Mouse (Mus musculus): ENCODE measurements around the gene Crybg2.

The Crybg2 gene

DNA sequence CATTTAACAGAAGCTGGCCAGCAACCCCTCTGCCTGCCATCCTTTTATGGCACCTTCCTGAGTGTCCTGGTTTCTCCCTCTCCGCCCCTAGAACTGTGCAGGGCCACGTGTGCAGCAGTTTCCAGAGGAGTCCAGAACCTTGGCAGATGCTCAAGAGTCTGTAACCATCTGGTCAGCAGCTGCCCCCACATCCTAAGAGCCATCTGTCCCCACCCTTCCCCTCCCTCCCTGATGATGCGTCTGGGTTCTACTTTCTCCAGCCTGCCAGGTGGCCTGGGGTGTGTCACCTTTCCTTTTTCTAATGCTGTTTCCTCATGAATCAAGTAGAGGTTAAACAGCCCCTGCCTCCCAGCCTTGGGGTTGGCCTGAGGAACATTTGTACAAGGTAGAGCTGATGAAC lies 61.7 kb downstream of the Crybg2 start:
- DNase-seq = no peak

DNA sequence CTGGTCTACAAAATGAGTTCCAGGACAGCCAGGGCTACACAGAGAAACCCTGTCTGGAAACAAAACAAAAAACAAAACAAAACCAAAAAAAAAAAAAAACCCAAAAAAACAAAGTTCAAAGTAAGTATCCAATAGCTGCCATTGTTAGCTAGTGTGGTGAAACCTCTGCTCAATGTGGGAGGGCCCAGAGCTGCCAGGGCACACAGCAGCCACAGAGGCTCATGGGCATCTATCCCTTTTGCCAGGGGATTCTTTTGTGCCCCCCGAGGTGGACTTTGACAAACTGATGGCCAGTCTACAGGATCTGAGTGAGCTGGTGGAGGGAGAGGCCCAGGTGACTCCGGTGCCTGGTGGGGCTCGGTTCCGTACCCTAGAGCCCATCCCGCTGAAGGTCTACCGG lies 62.5 kb downstream of the Crybg2 start:
- DNase-seq = no peak

DNA sequence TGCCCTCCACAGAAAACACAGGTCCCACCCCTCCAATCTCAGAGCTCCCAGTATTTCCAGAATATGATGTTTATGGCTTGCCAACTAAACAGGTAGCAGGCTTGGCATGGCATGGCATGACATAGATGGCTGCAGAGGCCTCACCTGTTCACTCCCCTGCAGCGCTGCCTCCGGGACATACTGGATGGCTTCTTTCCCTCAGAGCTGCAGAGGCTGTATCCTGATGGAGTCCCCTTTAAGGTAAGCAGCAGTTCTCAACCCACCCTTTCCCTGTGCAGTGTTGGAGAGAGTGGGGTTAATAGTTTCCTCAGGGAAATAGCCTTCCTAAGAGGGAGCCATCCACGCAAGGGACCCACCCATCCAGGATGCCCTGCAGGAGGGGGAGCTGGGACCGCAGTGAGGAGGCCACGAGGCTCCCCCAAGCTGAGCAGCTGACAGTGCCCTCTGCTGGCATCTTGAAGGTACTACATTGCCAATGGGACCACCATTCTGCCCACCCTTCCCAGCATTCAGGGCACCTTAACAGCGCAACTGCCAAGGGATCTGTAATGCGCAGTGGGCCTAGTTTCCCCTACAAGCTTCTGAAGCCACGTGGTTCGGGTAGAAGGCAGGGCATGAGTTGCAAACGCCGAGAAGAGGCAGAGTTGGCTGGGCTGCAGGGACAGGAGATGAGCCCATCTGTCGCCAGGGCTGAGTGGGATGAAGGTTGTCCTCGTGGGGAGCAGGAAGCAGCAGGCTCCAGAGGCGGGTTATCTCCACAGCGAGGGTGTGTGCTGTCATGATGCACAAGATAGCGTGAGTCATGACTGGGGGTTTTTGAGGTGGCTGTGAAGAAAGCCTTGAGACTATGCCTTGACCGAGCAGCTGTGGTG lies 63.3 kb downstream of the Crybg2 start:
- DNase-seq = peak; percentile 56 to 69

DNA sequence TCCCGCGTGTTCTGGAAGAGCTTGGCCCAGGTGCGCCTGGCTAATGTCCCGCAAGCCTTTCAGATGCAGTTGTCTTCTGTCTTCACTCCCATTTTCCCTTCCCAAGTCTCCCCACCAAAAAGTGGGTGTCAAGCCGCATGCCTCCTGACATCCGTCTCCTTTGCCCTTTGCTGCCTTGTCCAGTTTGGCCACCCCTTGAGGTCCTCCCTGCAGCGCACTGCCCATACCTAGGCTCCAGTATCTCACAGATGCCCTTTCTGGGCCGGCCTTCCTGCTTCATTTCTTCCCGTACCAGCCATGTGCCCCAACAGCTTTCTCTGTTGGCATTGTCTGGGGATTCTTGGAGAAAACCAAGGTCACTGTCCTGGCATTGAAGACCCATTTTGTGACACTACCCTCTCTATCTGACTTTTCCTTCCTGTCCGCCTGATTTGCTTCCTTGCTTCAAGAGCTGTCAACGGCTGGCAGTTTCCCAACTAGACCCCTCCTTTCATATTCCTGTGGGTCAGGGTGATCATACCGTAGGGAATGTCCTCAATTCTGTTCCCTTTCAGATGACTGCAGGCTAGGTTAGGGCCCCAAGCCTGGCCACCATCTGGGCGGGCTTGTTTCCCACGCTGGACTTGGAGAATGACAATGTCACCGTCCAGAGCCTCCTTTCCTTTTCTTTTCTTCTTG lies 64.9 kb downstream of the Crybg2 start:
- no peak for DNase-seq

DNA sequence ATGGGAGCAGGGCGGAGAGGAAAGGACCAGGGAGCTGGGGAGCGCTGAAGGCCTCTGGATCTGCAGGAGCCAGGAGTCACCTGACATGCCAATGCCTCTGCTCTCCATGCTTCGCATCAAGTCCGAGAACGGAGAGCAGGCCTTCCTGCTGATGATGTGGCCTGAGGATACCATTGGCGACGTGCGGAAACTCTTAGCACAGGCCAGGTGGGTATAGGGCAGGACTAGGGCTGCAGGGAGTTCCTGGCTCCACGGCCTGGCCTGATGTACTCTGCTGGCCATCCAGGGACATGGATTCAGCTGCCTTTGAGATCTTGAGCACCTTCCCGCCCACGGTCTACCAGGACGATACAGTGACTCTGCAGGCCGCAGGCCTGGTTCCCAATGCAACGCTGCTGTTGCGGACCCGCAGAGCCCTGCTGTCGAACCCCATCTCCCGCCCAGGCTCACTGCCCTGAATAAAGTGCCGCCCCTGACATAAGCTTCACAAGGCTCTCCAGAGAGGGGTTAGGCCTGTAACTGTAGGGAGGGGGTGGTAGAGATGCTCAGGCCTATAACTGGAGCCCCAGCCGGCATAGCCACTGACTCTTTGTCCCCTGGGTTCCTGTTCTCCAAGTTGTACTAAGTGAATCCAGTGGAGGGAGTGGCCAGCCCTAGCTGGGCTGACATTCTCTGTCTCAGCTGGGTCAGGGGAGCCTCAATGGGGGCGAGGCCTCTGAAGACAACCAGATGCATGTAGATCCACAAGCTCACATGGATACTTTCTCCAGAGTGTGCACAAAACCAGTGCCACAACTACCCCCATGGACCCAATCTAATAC lies 65.9 kb downstream of the Crybg2 start:
- DNase-seq = no peak

DNA sequence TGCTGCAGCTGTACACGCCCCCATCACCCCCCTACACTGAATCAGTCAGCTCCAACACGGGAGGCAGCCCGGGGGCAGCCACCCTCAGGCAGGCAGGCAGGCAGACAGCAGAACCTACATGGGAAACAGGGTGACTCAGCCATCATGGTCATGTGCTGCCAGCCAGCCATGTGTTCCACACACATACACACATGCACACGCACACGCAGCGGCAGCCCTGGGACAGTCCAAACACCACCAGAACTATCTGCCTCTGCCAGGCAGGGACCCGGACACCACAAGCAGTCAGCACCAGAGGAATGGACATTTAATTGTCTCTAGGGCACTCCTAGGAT lies 66.5 kb downstream of the Crybg2 start:
- no peak for DNase-seq

DNA sequence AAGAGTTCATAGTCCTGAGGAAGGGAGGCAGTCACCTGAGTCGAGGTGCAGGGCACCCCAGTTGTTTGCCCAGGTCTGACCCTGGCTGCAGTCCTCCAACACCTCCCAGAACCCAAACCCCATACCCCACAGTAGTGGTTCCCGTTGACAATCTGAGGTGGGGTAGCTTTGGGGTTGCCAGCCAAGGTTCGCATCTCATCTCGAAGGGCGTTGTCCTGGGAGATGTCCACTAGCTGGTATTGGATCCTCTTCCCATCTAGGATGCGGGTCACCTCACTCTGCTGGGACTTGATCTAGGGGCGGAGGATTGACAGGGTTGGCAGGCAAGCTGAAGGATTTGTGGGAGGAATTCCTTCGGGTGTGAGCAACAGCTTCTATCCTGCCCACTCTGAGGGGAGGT lies 67.2 kb downstream of the Crybg2 start:
- no peak for DNase-seq

DNA sequence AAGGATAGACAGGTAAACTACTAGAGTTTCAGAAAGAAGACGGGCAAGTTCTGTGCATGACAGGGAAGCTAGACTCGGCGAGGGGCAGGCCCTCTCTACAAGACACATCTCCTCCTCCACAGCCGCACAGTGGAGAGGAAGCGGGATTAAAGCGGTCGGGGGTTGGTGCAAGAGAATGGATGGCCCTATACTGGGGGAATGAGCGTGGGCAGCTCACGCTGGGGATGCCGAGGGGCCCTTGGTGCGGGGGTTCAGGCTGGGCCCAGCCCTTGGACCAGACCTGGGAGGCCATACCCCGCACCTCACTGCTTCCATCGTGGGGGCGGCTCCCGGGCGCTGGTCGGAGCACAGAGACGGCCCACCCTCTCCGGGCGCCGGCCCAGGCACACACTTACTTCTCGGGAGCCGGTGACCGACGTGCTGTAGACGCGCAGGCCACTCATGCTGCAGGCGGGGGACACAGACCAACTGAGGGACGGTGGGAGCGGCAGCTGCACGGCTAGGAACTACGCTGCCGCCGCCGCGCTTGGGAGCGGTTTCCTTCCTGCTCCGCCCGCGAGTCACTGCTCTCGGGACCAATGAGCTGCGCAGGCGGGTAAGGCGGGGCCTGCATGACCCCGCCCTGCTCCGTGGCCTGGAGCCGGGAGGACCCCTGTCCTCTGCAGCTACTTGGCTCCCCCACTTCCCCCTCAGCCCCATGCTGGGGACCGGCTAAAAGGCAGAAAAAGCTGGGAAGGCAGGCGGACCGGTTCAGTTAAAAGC lies 67.8 kb downstream of the Crybg2 start, which contains the start of gene Sh3bgrl3:
TSS of gene Sh3bgrl3 (minus strand) at position 569 of the 762 bp plus-strand sequence.
- DNase-seq = peak; percentile 90 to 94

DNA sequence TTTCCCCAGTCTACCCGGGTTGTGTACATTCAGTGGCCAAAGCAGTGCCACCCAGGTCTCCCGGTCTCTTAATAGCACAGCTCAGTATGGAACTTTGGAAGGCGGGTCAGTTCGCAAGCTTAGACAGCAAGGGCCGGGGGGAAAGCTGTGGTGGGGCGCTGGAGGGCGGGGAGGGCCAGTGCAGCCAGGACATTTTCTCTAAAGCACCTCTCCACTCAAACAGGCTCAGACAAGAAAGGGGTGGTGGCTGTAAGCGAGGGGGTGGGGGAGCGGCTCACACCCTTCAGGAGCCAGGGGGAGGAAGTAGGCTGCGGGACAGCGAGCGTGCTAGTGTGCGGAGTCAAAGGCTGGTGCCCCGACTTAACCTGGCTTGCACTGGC lies 68.4 kb downstream of the Crybg2 start:
- DNase-seq = no peak

DNA sequence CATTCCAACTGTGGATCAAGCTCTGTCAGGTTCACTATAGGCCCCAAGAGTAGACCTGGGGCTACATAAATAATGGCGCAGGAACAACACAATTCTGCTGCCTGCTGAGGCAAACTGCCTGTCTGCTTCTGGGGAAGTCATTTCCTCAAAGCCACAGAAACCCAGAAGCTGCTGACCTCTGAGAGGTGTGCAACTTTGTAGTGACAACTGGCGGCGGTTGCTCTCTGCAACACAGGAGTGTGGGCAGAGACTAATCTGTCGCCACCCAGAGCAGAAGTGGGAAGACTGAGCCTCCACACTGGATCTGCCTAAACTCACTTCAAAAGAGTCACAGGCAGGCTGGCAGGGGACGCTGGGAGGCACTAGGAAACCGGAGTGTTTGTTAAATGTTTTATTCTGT lies 68.9 kb downstream of the Crybg2 start:
- no peak for DNase-seq

DNA sequence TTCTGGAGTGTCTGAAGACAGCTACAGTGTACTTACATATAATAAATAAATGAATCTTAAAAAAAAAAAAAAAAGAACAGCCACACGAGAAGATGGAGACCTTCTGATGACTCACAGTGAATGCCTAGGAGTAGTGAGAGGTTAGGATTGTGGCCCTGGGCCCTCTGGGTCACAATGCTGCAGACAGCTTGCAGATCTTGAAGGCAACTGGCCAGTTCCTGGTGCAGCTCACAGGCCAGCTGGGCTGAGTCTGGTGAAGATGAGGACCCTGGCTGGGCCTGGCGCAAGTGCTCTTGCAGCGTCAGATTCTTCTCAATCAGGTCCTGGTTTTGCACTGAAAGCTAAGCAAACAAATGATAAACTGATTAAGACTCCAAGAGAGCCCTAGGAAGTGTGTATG lies 71.5 kb downstream of the Crybg2 start:
- no peak for DNase-seq

DNA sequence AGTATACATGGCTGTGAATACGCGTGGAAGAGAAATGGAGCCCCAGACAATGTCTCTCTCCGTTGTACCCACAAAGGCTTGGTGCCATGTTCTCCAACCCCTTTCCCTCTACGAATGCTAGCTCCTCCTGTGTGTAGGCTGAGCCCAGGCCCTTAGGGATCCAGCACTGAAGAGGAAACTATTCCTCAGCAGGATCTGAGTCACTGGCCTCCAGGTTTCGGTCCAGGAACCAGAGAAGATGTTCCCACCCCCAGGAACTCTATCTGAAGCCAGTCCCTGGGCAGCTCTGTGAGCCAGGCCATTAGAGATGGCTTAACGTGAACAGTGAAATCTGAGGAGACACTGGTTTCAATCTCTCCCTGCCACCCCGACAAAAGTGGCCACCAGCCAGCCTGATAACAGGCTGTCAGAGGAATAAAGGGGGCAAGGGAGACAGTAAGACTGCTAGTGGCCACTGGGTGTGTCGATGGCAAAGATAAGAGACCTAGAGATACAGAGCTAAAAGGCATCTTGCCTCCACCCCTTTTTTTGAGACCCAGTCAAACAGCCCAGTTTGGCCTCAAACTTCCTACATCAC lies 72.0 kb downstream of the Crybg2 start:
- DNase-seq = no peak

DNA sequence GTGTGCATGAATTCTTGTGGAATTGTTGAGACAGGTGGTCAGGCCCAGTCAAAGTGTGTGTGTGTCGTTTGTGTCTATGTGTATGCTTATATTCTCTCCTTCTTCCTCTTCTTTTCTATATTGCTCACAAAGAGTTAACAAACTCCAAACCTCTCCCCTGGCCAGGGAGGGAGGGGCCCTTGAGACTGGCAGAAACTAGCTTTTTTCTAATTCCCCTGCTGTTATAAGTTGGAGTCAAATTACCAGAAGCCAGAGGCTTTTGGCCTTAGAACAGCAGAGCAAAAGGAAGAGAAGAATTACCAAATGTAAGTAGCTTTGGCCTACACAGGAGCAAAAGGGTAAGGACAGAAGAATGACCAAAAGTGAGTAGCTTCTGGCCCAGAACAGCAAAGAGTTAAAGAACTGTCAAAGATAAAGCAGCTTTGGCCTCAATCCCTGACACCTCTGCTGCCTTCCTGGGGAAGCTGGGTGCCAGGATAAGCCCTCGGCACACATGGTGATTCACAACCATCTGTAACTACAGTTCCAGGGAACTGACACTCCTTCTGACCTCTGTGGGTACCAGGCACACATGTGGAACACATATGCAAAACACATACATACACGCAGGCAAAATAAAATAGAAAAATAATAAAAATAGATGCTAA lies 75.8 kb downstream of the Crybg2 start:
- DNase-seq = no peak

DNA sequence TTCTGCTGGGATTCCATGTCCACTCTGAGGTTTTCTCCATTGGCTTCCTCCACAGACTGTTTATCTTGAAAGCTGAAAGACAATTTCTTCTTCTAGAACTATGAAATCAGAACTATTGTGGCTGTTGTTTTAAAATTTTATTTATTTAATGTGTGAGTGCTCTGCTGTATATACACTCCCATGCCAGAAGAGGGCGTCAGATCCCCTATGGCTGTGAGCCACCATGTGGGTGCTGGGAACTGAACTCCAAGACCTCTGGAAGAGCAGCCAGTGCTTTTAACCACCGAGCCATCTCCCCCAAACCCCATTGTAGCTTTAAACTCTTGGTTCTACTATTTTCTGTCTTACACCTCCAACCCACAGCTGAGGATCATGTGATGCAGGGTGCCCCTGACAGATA lies 78.2 kb downstream of the Crybg2 start:
- no peak for DNase-seq

All from kidney, postnatal 4 days (tissue).